Mouse (Mus musculus) heart, postnatal 0 days (tissue): Measurements from ENCODE around the gene Ndufa4l2. TPM values are rescaled to one million over a fixed set of nuclear protein-coding genes. Genes with fewer than 3 reads are reported as not detected.

ENCODE experiments used
- ATAC-seq: fragments of 200-750 bp; cut with Nextera tagmentation; 2 replicates; pipeline ENCODE4 v1.8.0; 2017; ENCODE audit warnings: low read depth, moderate number of reproducible peaks, moderate library complexity; ENCODE audit not compliant: insufficient read depth
- DNase-seq: peaks from one replicate; pipeline ENCODE4 v3.0.0-alpha.2; 2016; ENCODE audit warnings: low spot score
- H3K27ac ChIP-seq: fragments of 300-500 bp; sonication (generic); 2 replicates; pipeline ENCODE4 v1.5.1; 2014; ENCODE audit warnings: low read depth, mild to moderate bottlenecking
- H3K27me3 ChIP-seq: fragments of 300-500 bp; sonication (generic); 2 replicates; pipeline ENCODE4 v1.6.1; 2014; ENCODE audit warnings: low read length, mixed read lengths; ENCODE audit not compliant: control insufficient read depth, insufficient read depth
- H3K36me3 ChIP-seq: fragments of 300-500 bp; sonication (generic); replicated peaks from 2 replicates; pipeline ENCODE4 v1.6.1; 2014; ENCODE audit warnings: low read length, mixed read lengths; ENCODE audit not compliant: control insufficient read depth, insufficient read depth
- H3K4me1 ChIP-seq: fragments of 300-500 bp; sonication (generic); 2 replicates; pipeline ENCODE4 v1.6.1; 2014; ENCODE audit warnings: antibody characterized with exemption; ENCODE audit not compliant: control insufficient read depth, insufficient read depth
- H3K4me2 ChIP-seq: fragments of 300-500 bp; sonication (generic); 2 replicates; pipeline ENCODE4 v1.6.1; 2014; ENCODE audit warnings: low read depth, mild to moderate bottlenecking, low read length, moderate library complexity
- H3K4me3 ChIP-seq: fragments of 300-500 bp; sonication (generic); 2 replicates; pipeline ENCODE4 v1.5.1; 2014; ENCODE audit warnings: low read depth, low read length
- H3K9ac ChIP-seq: fragments of 300-500 bp; sonication (generic); replicated peaks from 2 replicates; pipeline ENCODE4 v1.6.1; 2014; ENCODE audit warnings: low read depth, low read length, mixed read lengths
- H3K9me3 ChIP-seq: fragments of 300-500 bp; sonication (generic); replicated peaks from 2 replicates; pipeline ENCODE4 v1.6.1; 2016; ENCODE audit warnings: low read length; ENCODE audit not compliant: control insufficient read depth
- CTCF ChIP-seq: IDR thresholded peaks from 2 replicates; pipeline ENCODE4 v1.5.1; 2016; ENCODE audit warnings: antibody characterized with exemption, control low read depth, low read depth
- EP300 ChIP-seq: IDR thresholded peaks from 2 replicates; pipeline ENCODE4 v1.6.1; 2016; ENCODE audit warnings: antibody characterized with exemption, low read depth
- WGBS: fragments of 180-500 bp; shearing (Covaris S2); extraction: QIAGEN DNeasy Blood & Tissue Kit; methylation state at CpG from one replicate; pipeline ENCODE4 v1.1.7; 2014; 5-methylcytosine and 5-hydroxymethylcytosine counted together
- polyA plus RNA-seq: library from polyadenylated mRNA; unstranded; fragments of >200 nt; fragmentation: Nextera tagmentation; extraction: Ambion mirVana; gene quantifications from 2 replicates; pipeline ENCODE4 v1.2.1, GENCODE M21; 2015
- total RNA-seq: library from RNA; depleted of rRNA; stranded (reverse); fragments of >200 nt; gene quantifications from 2 replicates; pipeline ENCODE4 v1.2.3, GENCODE M21; 2014; ENCODE audit warnings: low replicate concordance; rRNA removed

Gene Ndufa4l2
- total and polyA plus RNA-seq, 2 experiments from 2014 or later: 46.4 to 68.3 TPM

DNA sequence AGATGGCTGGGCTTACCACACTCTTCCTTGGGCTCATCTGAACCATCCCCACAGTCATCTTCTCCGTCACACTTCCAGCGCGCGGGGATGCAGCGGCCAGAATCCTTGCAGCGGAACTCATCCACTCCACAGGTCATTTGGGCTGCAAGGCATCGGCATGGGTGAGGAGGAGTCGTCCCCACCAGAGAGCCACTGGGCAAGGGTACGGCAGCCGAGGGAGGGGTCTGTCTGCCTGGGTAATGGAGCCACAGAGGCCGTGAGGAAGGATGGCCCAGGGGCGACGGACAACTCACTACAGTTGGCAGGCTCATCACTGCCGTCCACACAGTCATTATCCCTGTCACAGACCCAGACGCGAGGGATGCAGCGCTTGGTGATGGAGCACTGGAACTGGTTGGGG is 35.1 kb downstream of the Ndufa4l2 start:
- TF ChIP-seq EP300 (no peak), CTCF (no peak)
- peaks cover 14% of the 10 kb centered on the region; the same call in 1 of the 2 replicates for H3K36me3 ChIP-seq
- no peak for DNase-seq

DNA sequence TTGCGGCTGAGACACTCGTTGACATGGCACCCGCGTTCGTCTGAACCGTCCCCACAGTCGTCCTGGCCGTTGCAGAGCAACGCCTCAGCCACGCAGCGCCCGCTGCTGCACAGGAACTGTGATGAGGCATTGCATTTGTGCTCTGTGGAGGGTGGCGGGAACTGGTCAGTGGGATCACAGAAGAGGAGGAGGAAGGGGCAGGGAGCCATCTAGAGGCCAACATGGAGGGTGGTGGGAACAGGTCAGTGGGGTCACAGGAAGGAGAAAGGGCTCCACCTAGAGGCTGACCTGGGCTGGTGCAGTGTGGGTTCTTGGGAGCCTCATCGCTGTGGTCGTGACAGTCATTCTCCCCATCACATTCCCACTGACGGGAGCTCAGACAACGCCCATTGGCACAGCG is 40.9 kb downstream of the Ndufa4l2 start:
- DNase-seq (no peak), ATAC-seq (no peak; the same call in 1 of the 2 replicates)
- H3K4me3 ChIP-seq: no peak overlapping the region
- H3K27me3 ChIP-seq: no peaks in the 10 kb centered on the region
- H3K27ac ChIP-seq: no peak overlapping the region
- peaks cover 27% of the 10 kb centered on the region for H3K36me3 ChIP-seq
- TF ChIP-seq EP300 (no peak), CTCF (peak; percentile 44)
- no peaks in the 10 kb centered on the region for H3K4me1 ChIP-seq
- H3K9me3 ChIP-seq: no peaks in the 10 kb centered on the region
- H3K4me2 ChIP-seq: no peak overlapping the region
- no peak overlapping the region for H3K9ac ChIP-seq
- 81% methylated on average over 18 of the region's 18 CpGs for WGBS

More for the DNA sequence above, 35.1 kb downstream of the Ndufa4l2 start:
- no peak overlapping the region for H3K4me3 ChIP-seq
- no peaks in the 10 kb centered on the region for H3K4me1 ChIP-seq
- no peaks in the 10 kb centered on the region for H3K9me3 ChIP-seq
- H3K27me3 ChIP-seq: no peaks in the 10 kb centered on the region
- no peak overlapping the region for H3K27ac ChIP-seq
- 88% methylated on average over 17 of the region's 17 CpGs for WGBS
- no peak overlapping the region for H3K4me2 ChIP-seq
- ATAC-seq: no peak
- H3K9ac ChIP-seq: no peak overlapping the region

DNA sequence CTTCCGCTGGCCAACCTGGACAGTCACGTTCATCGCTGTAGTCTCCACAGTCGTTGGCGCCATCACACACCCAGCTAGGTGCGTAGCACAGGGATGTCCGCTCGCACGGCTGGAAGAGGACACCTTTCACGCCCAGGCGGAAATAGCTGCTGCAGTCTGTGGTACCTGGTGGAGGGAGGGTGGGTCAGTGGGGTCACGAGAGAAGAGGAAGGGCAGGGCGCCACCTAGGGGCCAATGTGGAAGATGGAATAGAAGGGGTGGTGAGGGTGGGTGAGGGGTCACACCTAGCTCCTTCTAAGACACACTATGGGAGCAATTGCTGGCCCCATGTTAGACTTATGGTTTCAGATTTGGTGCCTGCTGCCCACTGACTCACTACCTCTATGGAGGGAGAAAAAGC is 42.6 kb downstream of the Ndufa4l2 start:
- H3K27me3 ChIP-seq: no peaks in the 10 kb centered on the region
- ATAC-seq (no peak), DNase-seq (no peak)
- no peak overlapping the region for H3K9ac ChIP-seq
- no peak overlapping the region for H3K27ac ChIP-seq
- 95% methylated on average over 13 of the region's 13 CpGs for WGBS
- no peak overlapping the region for H3K4me3 ChIP-seq
- TF ChIP-seq EP300: no peak
- peak; percentile 10; the same call in 1 of the 2 replicates for TF ChIP-seq CTCF
- H3K4me1 ChIP-seq: no peaks in the 10 kb centered on the region
- H3K9me3 ChIP-seq: no peaks in the 10 kb centered on the region
- H3K4me2 ChIP-seq: no peak overlapping the region
- peaks cover 27% of the 10 kb centered on the region for H3K36me3 ChIP-seq

DNA sequence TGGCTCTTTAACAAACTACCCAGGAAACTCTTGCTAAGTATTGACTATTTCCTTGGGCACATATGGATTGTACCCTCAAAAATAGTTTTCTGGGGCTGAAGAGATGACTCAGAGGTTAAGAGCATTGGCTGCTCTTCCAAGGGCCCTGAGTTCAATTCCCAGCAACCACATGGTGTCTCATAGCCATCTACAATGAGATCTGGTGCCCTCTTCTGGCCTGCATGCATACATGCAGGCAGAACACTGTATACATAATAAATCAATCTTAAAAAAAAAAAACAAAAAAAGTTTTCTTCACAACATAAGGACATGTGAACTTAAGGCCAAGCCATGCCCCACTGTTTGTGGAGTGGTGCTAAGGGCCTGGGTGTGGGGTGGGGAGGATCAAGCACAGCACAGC is 46.4 kb downstream of the Ndufa4l2 start:
- Histone ChIP-seq H3K27ac (no peak overlapping the region), H3K4me1 (no peaks in the 10 kb centered on the region; the same call in 1 of the 2 replicates), H3K9ac (no peak overlapping the region), H3K27me3 (no peaks in the 10 kb centered on the region), H3K4me3 (no peak overlapping the region), H3K9me3 (no peaks in the 10 kb centered on the region), H3K4me2 (no peak overlapping the region), H3K36me3 (peaks cover 21% of the 10 kb centered on the region)
- TF ChIP-seq EP300 (no peak), CTCF (0 out of 2 replicates have a peak, but pooled peaks have one; percentile 8)
- ATAC-seq (no peak), DNase-seq (no peak)

DNA sequence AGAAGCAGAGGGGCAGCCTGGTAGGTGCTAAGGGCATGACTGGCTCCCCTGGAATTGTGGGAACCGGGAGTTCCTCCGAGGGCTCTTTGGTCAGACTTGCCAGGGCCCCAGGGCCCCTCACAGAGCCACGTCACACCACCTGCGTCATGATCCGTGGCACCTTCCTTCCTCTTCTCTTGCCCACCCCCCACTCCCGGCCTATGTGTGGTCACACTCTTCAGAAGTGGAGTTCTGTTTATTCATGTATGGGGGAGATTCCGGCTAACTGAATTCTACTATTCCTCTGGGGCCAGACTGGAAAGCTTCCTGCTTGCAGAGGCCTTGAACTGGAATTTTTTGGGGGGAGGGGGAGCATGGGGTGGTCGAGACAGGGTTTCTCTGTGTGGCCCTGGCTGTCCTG is 49.1 kb downstream of the Ndufa4l2 start:
- Histone ChIP-seq H3K27me3 (no peaks in the 10 kb centered on the region), H3K4me1 (no peaks in the 10 kb centered on the region; the same call in 1 of the 2 replicates), H3K27ac (peak overlapping the region; percentile 28), H3K36me3 (peaks cover 9% of the 10 kb centered on the region; the same call in 1 of the 2 replicates), H3K9me3 (no peaks in the 10 kb centered on the region), H3K4me3 (no peak overlapping the region), H3K9ac (no peak overlapping the region), H3K4me2 (no peak overlapping the region)
- no peak for DNase-seq
- WGBS: 59% methylated on average over 8 of the region's 8 CpGs
- ATAC-seq: peak; percentile 15; the same call in 1 of the 2 replicates
- TF ChIP-seq CTCF: no peak
- TF ChIP-seq EP300: no peak

DNA sequence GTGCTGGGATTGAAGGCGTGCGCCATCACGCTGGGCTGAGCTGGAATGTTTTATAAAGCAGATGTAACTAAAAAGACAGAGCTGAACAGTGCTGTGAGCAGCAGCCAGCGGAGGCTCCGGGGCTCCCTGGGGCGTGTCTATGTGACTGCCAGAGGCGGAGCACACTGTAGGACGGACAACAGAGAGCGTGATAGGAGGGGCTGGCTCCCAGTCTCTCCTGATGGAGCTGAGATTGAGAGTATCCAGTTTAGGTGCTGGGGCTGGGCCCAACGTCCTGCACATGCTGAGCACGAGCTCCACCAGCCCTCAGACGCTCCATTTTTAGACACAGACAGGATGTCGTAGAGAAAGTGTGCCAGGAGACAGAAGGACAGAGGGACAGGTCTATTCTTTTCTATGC is 49.5 kb downstream of the Ndufa4l2 start:
- Histone ChIP-seq H3K4me2 (no peak overlapping the region), H3K4me1 (no peaks in the 10 kb centered on the region; the same call in 1 of the 2 replicates), H3K4me3 (no peak overlapping the region), H3K36me3 (peaks cover 9% of the 10 kb centered on the region; the same call in 1 of the 2 replicates), H3K27me3 (no peaks in the 10 kb centered on the region), H3K9ac (no peak overlapping the region), H3K27ac (peak overlapping the region; percentile 28; the same call in 1 of the 2 replicates), H3K9me3 (no peaks in the 10 kb centered on the region)
- ATAC-seq: peak; percentile 85
- 9% methylated on average over 13 of the region's 13 CpGs for WGBS
- TF ChIP-seq CTCF: no peak
- no peak for TF ChIP-seq EP300
- peak; percentile 57 for DNase-seq

Other genes starting within 250 kb of the Ndufa4l2 start
- 175 and 197 TPM in 2 replicates for gene Dctn2, start 248.6 kb upstream of the Ndufa4l2 start, total RNA-seq
- gene Dctn2, start 248.6 kb upstream of the Ndufa4l2 start, polyA plus RNA-seq: 149 and 154 TPM in 2 replicates
- 8.3 and 8.7 TPM in 2 replicates for gene Mbd6, start 225.9 kb upstream of the Ndufa4l2 start, total RNA-seq
- gene Mbd6, start 225.9 kb upstream of the Ndufa4l2 start, polyA plus RNA-seq: 6.5 and 6.9 TPM in 2 replicates
- gene Mars, start 203.2 kb upstream of the Ndufa4l2 start, total RNA-seq: 48.9 and 68.9 TPM in 2 replicates
- 62.4 and 64.6 TPM in 2 replicates for gene Mars, start 203.2 kb upstream of the Ndufa4l2 start, polyA plus RNA-seq
- 0.73 and 0.97 TPM in 2 replicates for gene Arhgap9, start 193.0 kb upstream of the Ndufa4l2 start, total RNA-seq
- gene Arhgap9, start 193.0 kb upstream of the Ndufa4l2 start, polyA plus RNA-seq: 1.4 and 1.8 TPM in 2 replicates
- gene Gli1, start 173.0 kb upstream of the Ndufa4l2 start, total RNA-seq: 1.1 TPM in 1 of 2 replicates, not detected in the other
- gene Gli1, start 173.0 kb upstream of the Ndufa4l2 start, polyA plus RNA-seq: 0.51 and 0.59 TPM in 2 replicates
- not detected in 2 replicates for gene Inhbe, start 160.6 kb upstream of the Ndufa4l2 start, total RNA-seq
- gene Inhbe, start 160.6 kb upstream of the Ndufa4l2 start, polyA plus RNA-seq: not detected in 2 replicates
- gene Inhbc, start 144.5 kb upstream of the Ndufa4l2 start, total RNA-seq: not detected in 2 replicates
- not detected in 2 replicates for gene Inhbc, start 144.5 kb upstream of the Ndufa4l2 start, polyA plus RNA-seq
- 35.4 and 42.8 TPM in 2 replicates for gene R3hdm2, start 134.6 kb upstream of the Ndufa4l2 start, total RNA-seq
- gene R3hdm2, start 134.6 kb upstream of the Ndufa4l2 start, polyA plus RNA-seq: 31.5 and 32.1 TPM in 2 replicates
- 0.08 TPM in 1 of 2 replicates, not detected in the other for gene Stac3, start 13.3 kb upstream of the Ndufa4l2 start, total RNA-seq
- 0.30 TPM in 1 of 2 replicates, not detected in the other for gene Stac3, start 13.3 kb upstream of the Ndufa4l2 start, polyA plus RNA-seq
- gene Shmt2, start 7.5 kb downstream of the Ndufa4l2 start, total RNA-seq: 109 and 161 TPM in 2 replicates
- gene Shmt2, start 7.5 kb downstream of the Ndufa4l2 start, polyA plus RNA-seq: 47.9 and 51.5 TPM in 2 replicates
- not detected in 2 replicates for gene Nxph4, start 19.6 kb downstream of the Ndufa4l2 start, total RNA-seq
- gene Nxph4, start 19.6 kb downstream of the Ndufa4l2 start, polyA plus RNA-seq: 0.41 and 0.49 TPM in 2 replicates
- gene Lrp1, start 106.2 kb downstream of the Ndufa4l2 start, total RNA-seq: 37.0 and 65.9 TPM in 2 replicates
- gene Lrp1, start 106.2 kb downstream of the Ndufa4l2 start, polyA plus RNA-seq: 15.4 and 15.7 TPM in 2 replicates
- 38.1 and 42.3 TPM in 2 replicates for gene Stat6, start 128.0 kb downstream of the Ndufa4l2 start, total RNA-seq
- 24.0 and 24.6 TPM in 2 replicates for gene Stat6, start 128.0 kb downstream of the Ndufa4l2 start, polyA plus RNA-seq
- 10.0 and 16.0 TPM in 2 replicates for gene Nemp1, start 151.9 kb downstream of the Ndufa4l2 start, total RNA-seq
- gene Nemp1, start 151.9 kb downstream of the Ndufa4l2 start, polyA plus RNA-seq: 4.2 and 4.5 TPM in 2 replicates
- 15.3 and 17.0 TPM in 2 replicates for gene Nab2, start 153.6 kb downstream of the Ndufa4l2 start, total RNA-seq
- 4.0 and 5.3 TPM in 2 replicates for gene Nab2, start 153.6 kb downstream of the Ndufa4l2 start, polyA plus RNA-seq
- not detected in 2 replicates for gene Myo1a, start 190.2 kb downstream of the Ndufa4l2 start, total RNA-seq
- gene Myo1a, start 190.2 kb downstream of the Ndufa4l2 start, polyA plus RNA-seq: 0.04 and 0.05 TPM in 2 replicates
- gene Tac2, start 209.5 kb downstream of the Ndufa4l2 start, total RNA-seq: not detected in 2 replicates
- 0.23 and 0.25 TPM in 2 replicates for gene Tac2, start 209.5 kb downstream of the Ndufa4l2 start, polyA plus RNA-seq
- 5.2 and 5.8 TPM in 2 replicates for gene Zbtb39, start 224.6 kb downstream of the Ndufa4l2 start, total RNA-seq
- gene Zbtb39, start 224.6 kb downstream of the Ndufa4l2 start, polyA plus RNA-seq: 0.94 and 1.1 TPM in 2 replicates
- gene Gpr182, start 236.8 kb downstream of the Ndufa4l2 start, total RNA-seq: 13.6 and 20.6 TPM in 2 replicates
- 9.9 and 11.2 TPM in 2 replicates for gene Gpr182, start 236.8 kb downstream of the Ndufa4l2 start, polyA plus RNA-seq
- gene Rdh1, start 244.8 kb downstream of the Ndufa4l2 start, total RNA-seq: not detected in 2 replicates
- gene Rdh1, start 244.8 kb downstream of the Ndufa4l2 start, polyA plus RNA-seq: not detected in 2 replicates
- gene Rdh16f1, start 244.8 kb downstream of the Ndufa4l2 start, total RNA-seq: not detected in 2 replicates
- gene Rdh16f1, start 244.8 kb downstream of the Ndufa4l2 start, polyA plus RNA-seq: 0.22 TPM in 1 of 2 replicates, not detected in the other